Mouse (Mus musculus) CH12.LX (cell line): ENCODE results near the gene Gm21915. TPM values are rescaled to one million over a fixed set of nuclear protein-coding genes. Genes with fewer than 3 reads are reported as not detected.

Experiments used
- DNase-seq: peaks from one replicate; pipeline ENCODE4 v3.0.0-alpha.2; 2013; ENCODE audit errors: extremely low read depth
- H3K27ac ChIP-seq: 2 replicates; pipeline ENCODE4 v1.5.1; 2012; ENCODE audit warnings: low read depth, mild to moderate bottlenecking, control low read depth, moderate library complexity; ENCODE audit not compliant: insufficient read depth
- H3K27me3 ChIP-seq: replicated peaks from 2 replicates; pipeline ENCODE3; 2012; ENCODE audit warnings: inconsistent platforms
- H3K36me3 ChIP-seq, 2 experiments: replicated peaks in 1 of 2; 2 replicates each; pipeline versions ENCODE3 to v1.6.1; 2012; ENCODE audit warnings: inconsistent platforms in 1 of 2, low read length in 1 of 2, mild to moderate bottlenecking in 1 of 2, mixed read lengths in 1 of 2, moderate library complexity in 1 of 2; ENCODE audit not compliant: control insufficient read depth in 1 of 2, insufficient read depth in 1 of 2
- H3K4me1 ChIP-seq, 2 experiments: 2 replicates each; pipeline ENCODE4 v1.6.1; 2012; ENCODE audit warnings: inconsistent platforms in 1 of 2, moderate library complexity in 1 of 2; ENCODE audit not compliant: insufficient read depth in 2 of 2, control insufficient read depth in 1 of 2
- H3K4me2 ChIP-seq: 2 replicates; pipeline ENCODE4 v1.6.1; 2012; ENCODE audit warnings: low read depth, mild to moderate bottlenecking, control low read depth; ENCODE audit not compliant: poor library complexity, insufficient read depth, severe bottlenecking
- H3K4me3 ChIP-seq, 3 experiments: fragments of 150-350 bp in 1 of 3; sonication (generic) in 1 of 3; replicated peaks in 1 of 3; 2 replicates each; pipeline versions ENCODE3 to v1.5.1; 2011 to 2012; ENCODE audit warnings: low read depth in 2 of 3, low read length in 2 of 3, mild to moderate bottlenecking in 2 of 3, moderate library complexity in 2 of 3, control low read depth in 1 of 3, improper control_type of control experiment in 1 of 3, inconsistent platforms in 1 of 3, mixed read lengths in 1 of 3; ENCODE audit not compliant: poor library complexity in 1 of 3
- H3K79me2 ChIP-seq: replicated peaks from 2 replicates; pipeline ENCODE4 v1.6.1; 2012; ENCODE audit warnings: mild to moderate bottlenecking, moderate library complexity; ENCODE audit not compliant: control insufficient read depth, poor library complexity, insufficient read depth, severe bottlenecking; ENCODE audit errors: extremely low read depth
- H3K9ac ChIP-seq: 2 replicates; pipeline ENCODE4 v1.6.1; 2012; ENCODE audit warnings: low read depth, mild to moderate bottlenecking, control low read depth, moderate library complexity; ENCODE audit not compliant: insufficient read depth
- H3K9me3 ChIP-seq: replicated peaks from 2 replicates; pipeline ENCODE3; 2012; ENCODE audit warnings: low read length, inconsistent platforms, mixed read lengths
- CHD1 ChIP-seq: IDR thresholded peaks from 2 replicates; pipeline ENCODE4 v1.6.1; 2012; ENCODE audit warnings: low read depth, low read length, improper control_type of control experiment, inconsistent platforms
- CHD2 ChIP-seq: IDR thresholded peaks from 2 replicates; pipeline ENCODE4 v1.6.1; 2011; ENCODE audit warnings: low read length, improper control_type of control experiment
- E2F4 ChIP-seq: IDR thresholded peaks from 2 replicates; pipeline ENCODE4 v1.6.1; 2011; ENCODE audit warnings: low read depth, low read length, improper control_type of control experiment; ENCODE audit not compliant: insufficient replicate concordance
- ELF1 ChIP-seq: IDR thresholded peaks from 2 replicates; pipeline ENCODE4 v1.6.1; 2014; ENCODE audit warnings: low read depth, mild to moderate bottlenecking, inconsistent platforms, low read length, improper control_type of control experiment
- EP300 ChIP-seq: IDR thresholded peaks from 2 replicates; pipeline ENCODE4 v1.6.1; 2011; ENCODE audit warnings: low read length, improper control_type of control experiment
- GABPA ChIP-seq: IDR thresholded peaks from 2 replicates; pipeline ENCODE4 v1.6.1; 2012; ENCODE audit warnings: low read depth, low read length, improper control_type of control experiment, inconsistent platforms; ENCODE audit not compliant: insufficient replicate concordance
- HCFC1 ChIP-seq: IDR thresholded peaks from 2 replicates; pipeline ENCODE4 v1.6.1; 2012; ENCODE audit warnings: low read depth, mild to moderate bottlenecking, inconsistent platforms, low read length, improper control_type of control experiment
- IRF4 ChIP-seq: IDR thresholded peaks from 2 replicates; pipeline ENCODE4 v1.6.1; 2014; ENCODE audit warnings: low read depth, mild to moderate bottlenecking, inconsistent platforms, low read length, improper control_type of control experiment
- JUND ChIP-seq: conservative IDR thresholded peaks from 2 replicates; pipeline ENCODE4 v1.6.1; 2011; ENCODE audit warnings: low read depth, low read length, improper control_type of control experiment
- MAFK ChIP-seq: IDR thresholded peaks from 2 replicates; pipeline ENCODE4 v1.6.1; 2011; ENCODE audit warnings: low read length, improper control_type of control experiment; ENCODE audit not compliant: insufficient replicate concordance
- MAX ChIP-seq: IDR thresholded peaks from 2 replicates; pipeline ENCODE4 v1.6.1; 2011; ENCODE audit warnings: low read length, improper control_type of control experiment
- MXI1 ChIP-seq: IDR thresholded peaks from 2 replicates; pipeline ENCODE4 v1.6.1; 2011; ENCODE audit warnings: mild to moderate bottlenecking, low read depth, low read length, improper control_type of control experiment
- MYC ChIP-seq: IDR thresholded peaks from 2 replicates; pipeline ENCODE4 v1.6.1; 2011; ENCODE audit warnings: low read depth, mild to moderate bottlenecking, improper control_type of control experiment, low read length
- NELFE ChIP-seq: IDR thresholded peaks from 2 replicates; pipeline ENCODE4 v1.6.1; 2011; ENCODE audit warnings: low read depth, low read length, improper control_type of control experiment
- NRF1 ChIP-seq: IDR thresholded peaks from 2 replicates; pipeline ENCODE4 v1.6.1; 2014; ENCODE audit warnings: low read depth, mild to moderate bottlenecking, inconsistent platforms, low read length, improper control_type of control experiment, moderate library complexity
- PAX5 ChIP-seq: IDR thresholded peaks from 2 replicates; pipeline ENCODE4 v1.6.1; 2012; ENCODE audit warnings: low read length, inconsistent platforms, mixed read lengths
- RAD21 ChIP-seq: IDR thresholded peaks from 2 replicates; pipeline ENCODE4 v1.6.1; 2011; ENCODE audit warnings: low read depth, mild to moderate bottlenecking, low read length, improper control_type of control experiment, moderate library complexity
- RCOR1 ChIP-seq: conservative IDR thresholded peaks from 2 replicates; pipeline ENCODE4 v1.6.1; 2012; ENCODE audit warnings: low read depth, mild to moderate bottlenecking, inconsistent platforms, low read length, improper control_type of control experiment
- SIN3A ChIP-seq: IDR thresholded peaks from 2 replicates; pipeline ENCODE4 v1.6.1; 2012; ENCODE audit warnings: low read length, improper control_type of control experiment, inconsistent platforms
- ZC3H11A ChIP-seq: IDR thresholded peaks from 2 replicates; pipeline ENCODE4 v1.6.1; 2012; ENCODE audit warnings: low read depth, mild to moderate bottlenecking, inconsistent platforms, low read length, improper control_type of control experiment
- ZKSCAN1 ChIP-seq: IDR thresholded peaks from 2 replicates; pipeline ENCODE4 v1.6.1; 2012; ENCODE audit warnings: low read depth, inconsistent platforms, low read length, improper control_type of control experiment, borderline replicate concordance
- ZNF384 ChIP-seq: IDR thresholded peaks from 2 replicates; pipeline ENCODE4 v1.6.1; 2012; ENCODE audit warnings: low read depth, low read length, improper control_type of control experiment, inconsistent platforms
- dilution Hi-C: fragments of 300-500 bp; cut with MboI; formaldehyde crosslinking; loops from 2 replicates; pipeline ENCODE4 v1.14.3; 2020; ENCODE audit warnings: low sequenced_read_pairs; ENCODE audit not compliant: extremely low pct_unique_long_range_greater_than_20kb, extremely low pct_ligation_motif_present
- in situ Hi-C: fragments of 300-500 bp; cut with MboI; formaldehyde crosslinking; loops from 3 replicates; pipeline ENCODE4 v1.14.3; 2019; ENCODE audit warnings: low sequenced_read_pairs, low pct_ligation_motif_present, low pct_unique_long_range_greater_than_20kb, mixed read lengths
- polyA plus RNA-seq: library from polyadenylated mRNA; unstranded; fragments of >175 nt; gene quantifications from 2 replicates; pipeline ENCODE4 v1.2.1, GENCODE M21; 2012; ENCODE audit warnings: low read depth; ENCODE audit not compliant: insufficient read length
- total RNA-seq, 2 experiments: library from RNA; depleted of rRNA; stranded (reverse); fragments of 300-350 nt in 1 of 2; fragments of >200 nt in 1 of 2; gene quantifications; 2 replicates each; pipeline ENCODE4 v1.2.3; 2012 to 2014

Gene Gm21915
- total and polyA plus RNA-seq, 3 experiments, result not detected

- in situ Hi-C loops, result no loop called here
- Histone ChIP-seq H3K9ac (no peak overlapping the region), H3K9me3 (no peaks in the 10 kb centered on the region), H3K27me3 (peaks cover 42% of the 10 kb centered on the region), H3K79me2 (no peaks in the 10 kb centered on the region; the same call in 1 of the 2 replicates), H3K4me2 (no peak overlapping the region), H3K27ac (no peak overlapping the region), H3K4me3 (no peak overlapping the region), H3K4me1 (0 out of 4 replicates have a peak, but pooled peaks cover 0 to under 1% of the 10 kb centered on the region in 2 experiments), H3K36me3 (no peaks in the 10 kb centered on the region)
- dilution Hi-C loops, result no loop called here
- TF ChIP-seq MAX, result no peak
- TF ChIP-seq MXI1, result no peak
- no peak for TF ChIP-seq ZKSCAN1
- TF ChIP-seq ZC3H11A, result no peak
- no peak for TF ChIP-seq NRF1
- no peak for TF ChIP-seq MYC
- no peak for TF ChIP-seq CHD2
- TF ChIP-seq EP300, result no peak
- TF ChIP-seq SIN3A, result no peak
- TF ChIP-seq NELFE, result no peak
- no peak for TF ChIP-seq ZNF384
- no peak for TF ChIP-seq RAD21
- no peak for TF ChIP-seq GABPA
- TF ChIP-seq JUND, result no peak
- TF ChIP-seq CHD1, result no peak
- DNase-seq, result no peak
Observed at GRCm38 (mm10) chr9:40622793-40623192, 47.6 kb upstream of the Gm21915 start.

- H3K4me2 ChIP-seq, result no peak overlapping the region
- H3K4me1 ChIP-seq, result peaks cover 3 to 21% of the 10 kb centered on the region in 2 experiments; a peak in 3 of 4 replicates
- in situ Hi-C loops, result loop anchor here (5.0 kb wide), 1 partner anchor 132 kb away; no protein-coding TSS in a partner anchor
- H3K27me3 ChIP-seq, result peaks cover 32% of the 10 kb centered on the region
- no peaks in the 10 kb centered on the region for H3K79me2 ChIP-seq
- H3K9ac ChIP-seq, result no peak overlapping the region
- no peak overlapping the region for H3K27ac ChIP-seq
- no peak for TF ChIP-seq CHD1
- no peak for TF ChIP-seq MXI1
- no peak for TF ChIP-seq IRF4
- TF ChIP-seq ZNF384, result no peak
- no peak for TF ChIP-seq MAFK
- TF ChIP-seq ZC3H11A, result no peak
- TF ChIP-seq E2F4, result no peak
- no peak for TF ChIP-seq SIN3A
- TF ChIP-seq ELF1, result no peak
- TF ChIP-seq RCOR1, result no peak
- no peak for TF ChIP-seq HCFC1
- TF ChIP-seq PAX5, result no peak
- no peak overlapping the region for H3K4me3 ChIP-seq
- H3K9me3 ChIP-seq, result no peaks in the 10 kb centered on the region
- no peak for DNase-seq
- dilution Hi-C loops, result no loop called here
- no peaks in the 10 kb centered on the region for H3K36me3 ChIP-seq
Observed at GRCm38 (mm10) chr9:40625341-40625740, 45.1 kb upstream of the Gm21915 start.
